Mouse (Mus musculus): ENCODE data around the gene Leng8.

GRCm38 (mm10) chr7:4147371-4147770 lies 10.5 kb downstream of the Leng8 start:
- no peak for TF ChIP-seq CTCF (IDR thresholded peaks at IDR 0.05; ENCODE audit: borderline replicate concordance, control insufficient read depth, extremely low read depth, insufficient read depth, low read length, poor library complexity)
- no peak for TF ChIP-seq POLR2A (IDR thresholded peaks at IDR 0.05; ENCODE audit: control insufficient read depth, extremely low read depth, insufficient read depth, low read length, poor library complexity)

Data from thymus, adult 2 months (tissue).